Mouse (Mus musculus): ENCODE measurements around the gene Tnrc18. TPM values are rescaled to one million over a fixed set of nuclear protein-coding genes. Genes with fewer than 3 reads are reported as not detected.

Tnrc18 gene
- total RNA-seq (2012; rRNA removed) (5.2 and 5.4 TPM in 2 replicates), total RNA-seq (2014; rRNA removed) (0.71 and 0.80 TPM in 2 replicates), polyA plus RNA-seq (2012; ENCODE audit: insufficient read length, low read depth) (7.7 and 8.0 TPM in 2 replicates)

DNA sequence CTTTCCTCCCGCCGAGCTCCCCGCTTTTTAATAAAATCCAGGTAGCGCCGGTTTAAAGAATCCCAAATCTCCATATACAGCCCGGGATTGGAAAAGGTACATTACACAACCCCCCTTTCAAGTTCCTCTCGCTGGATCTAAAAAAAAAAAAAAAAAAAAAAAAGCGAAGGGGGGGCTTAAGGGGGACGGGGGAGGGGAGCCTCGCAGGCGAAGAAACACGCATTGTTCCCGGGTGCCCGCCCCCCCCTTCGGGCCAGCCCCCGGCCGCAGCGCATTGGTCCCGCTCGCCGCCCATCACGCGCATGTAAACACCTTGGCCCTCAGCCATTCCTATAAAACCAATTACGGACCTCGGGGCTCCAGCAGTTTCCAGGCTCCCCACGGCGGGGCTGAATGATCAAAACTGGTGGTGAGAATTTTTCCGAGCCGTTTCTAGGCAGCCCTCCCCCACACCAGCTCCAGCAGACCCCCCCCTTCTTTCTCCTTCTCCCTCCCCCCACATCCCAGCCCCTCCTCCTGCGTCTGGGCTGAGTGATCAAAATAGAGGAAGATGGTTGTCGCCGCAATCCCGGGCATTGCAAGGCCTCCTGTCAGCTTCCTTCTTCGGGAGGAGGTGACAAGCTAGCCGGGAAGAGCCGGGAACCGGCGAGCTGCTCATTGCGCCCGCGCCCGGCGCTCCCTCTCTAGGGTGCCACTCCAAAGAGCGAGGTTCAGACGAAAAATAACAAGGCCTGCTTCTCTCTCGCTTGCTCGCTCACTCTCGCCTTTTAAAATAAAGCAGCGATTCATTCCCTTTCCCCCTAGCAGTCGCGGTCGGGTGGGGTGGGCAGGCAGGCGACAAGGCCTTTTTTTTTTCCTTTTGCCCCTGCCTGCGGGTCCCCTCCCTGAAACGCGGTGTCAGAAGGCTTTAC, at the start of gene Tnrc18:
Tnrc18 (minus strand) TSS at position 139 of the 911 bp plus-strand sequence.
- in situ Hi-C loops (cut with MboI; ENCODE audit: low pct_ligation_motif_present, low pct_unique_long_range_greater_than_20kb, low sequenced_read_pairs) (loop anchor here (10.0 kb wide), 1 partner anchor 53 kb away; no protein-coding TSS in a partner anchor), dilution Hi-C loops (cut with MboI; ENCODE audit: extremely low pct_ligation_motif_present, extremely low pct_unique_long_range_greater_than_20kb, low sequenced_read_pairs) (no loop called here)
- TF ChIP-seq UBTF (IDR thresholded peaks at IDR 0.05; ENCODE audit: low read depth, low read length) = no peak
- peak; percentile 69 for TF ChIP-seq MAZ (IDR thresholded peaks at IDR 0.05; ENCODE audit: low read depth, low read length)
- TF ChIP-seq SIN3A (IDR thresholded peaks at IDR 0.05; ENCODE audit: low read length) = 0 out of 2 replicates have a peak, but pooled peaks have one; percentile 0
- peak; percentile 98 for TF ChIP-seq ZNF384 (IDR thresholded peaks at IDR 0.05; ENCODE audit: low read depth, low read length)
- TF ChIP-seq CHD2 (IDR thresholded peaks at IDR 0.05; ENCODE audit: low read length) = peak; percentile 76; the same call in 1 of the 2 replicates
- peaks cover 74% of the 10 kb centered on the region for H3K27me3 ChIP-seq (replicated peaks)
- H3K79me2 ChIP-seq (replicated peaks; ENCODE audit: control insufficient read depth, extremely low read depth, insufficient read depth, poor library complexity, severe bottlenecking) = no peaks in the 10 kb centered on the region
- H3K9ac ChIP-seq (ENCODE audit: insufficient read depth, low read depth) = peak within 1 kb of the TSS; percentile 54
- no peaks in the 10 kb centered on the region for H3K36me3 ChIP-seq (replicated peaks in 1 of 2; ENCODE audit: control insufficient read depth in 1 of 2, insufficient read depth in 1 of 2, low read length in 1 of 2)
- H3K27ac ChIP-seq (ENCODE audit: insufficient read depth, low read depth) = peak within 1 kb of the TSS; percentile 37; the same call in 1 of the 2 replicates
- H3K4me3 ChIP-seq (replicated peaks in 1 of 3; ENCODE audit: low read depth in 2 of 3, low read length in 2 of 3, poor library complexity in 1 of 3) = peak within 1 kb of the TSS; percentile 57 to 78 (median 63)
- H3K9me3 ChIP-seq (replicated peaks; ENCODE audit: low read length) = peaks cover 19% of the 10 kb centered on the region
- peak; percentile 82 for DNase-seq (ENCODE audit: extremely low read depth)
- peak within 1 kb of the TSS; percentile 65; the same call in 1 of the 2 replicates for H3K4me2 ChIP-seq (ENCODE audit: insufficient read depth, low read depth, poor library complexity, severe bottlenecking)
- H3K4me1 ChIP-seq (ENCODE audit: control insufficient read depth in 1 of 2, insufficient read depth in 2 of 2) = no peaks in the 10 kb centered on the region; a peak in 1 of 4 replicates

DNA sequence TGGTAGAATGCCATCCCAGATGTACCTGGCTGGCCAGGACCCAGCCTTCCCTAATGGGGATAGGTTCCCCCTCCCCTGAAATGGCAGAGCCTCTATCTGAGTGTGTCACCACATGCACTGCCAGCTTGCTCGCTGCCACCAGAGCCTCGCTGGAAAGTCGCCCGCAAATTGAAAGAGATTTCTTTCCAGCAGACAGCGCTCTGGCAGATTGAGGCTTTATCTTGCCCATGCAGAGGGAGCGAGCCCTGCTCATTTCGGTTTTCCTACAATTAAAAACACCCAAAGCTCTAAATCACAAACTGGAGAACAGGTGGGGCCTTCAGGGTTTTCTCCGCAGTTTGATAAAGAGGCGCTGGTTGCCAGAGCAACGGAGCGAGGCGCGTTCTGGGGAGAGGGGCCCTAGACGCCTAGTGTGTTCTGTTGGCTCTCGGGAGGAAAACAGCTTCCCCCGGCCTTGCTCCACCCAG, 40.3 kb upstream of the Tnrc18 start:
- no peak for TF ChIP-seq TCF12 (IDR thresholded peaks at IDR 0.05; ENCODE audit: low read depth, low read length)
- TF ChIP-seq MAFK (IDR thresholded peaks at IDR 0.05; ENCODE audit: insufficient replicate concordance, low read length) = no peak
- no peak for TF ChIP-seq RAD21 (IDR thresholded peaks at IDR 0.05; ENCODE audit: low read depth, low read length)
- TF ChIP-seq CTCF (conservative IDR thresholded peaks at IDR 0.05 in 1 of 2, IDR thresholded peaks at IDR 0.05 in 1 of 2; ENCODE audit: low read depth in 2 of 2, low read length in 2 of 2) = no peak
- no peak for TF ChIP-seq MEF2A (IDR thresholded peaks at IDR 0.05; ENCODE audit: borderline replicate concordance, low read depth, low read length)
- TF ChIP-seq MYC (IDR thresholded peaks at IDR 0.05; ENCODE audit: low read depth, low read length) = no peak
- no peak for TF ChIP-seq KAT2A (IDR thresholded peaks at IDR 0.05; ENCODE audit: insufficient replicate concordance, low read length)
- TF ChIP-seq POLR2AphosphoS2 (IDR thresholded peaks at IDR 0.05; ENCODE audit: low read depth, low read length) = no peak
- TF ChIP-seq CHD1 (IDR thresholded peaks at IDR 0.05; ENCODE audit: low read depth, low read length) = no peak
- no peak for TF ChIP-seq MXI1 (IDR thresholded peaks at IDR 0.05; ENCODE audit: low read depth, low read length)
- TF ChIP-seq ZKSCAN1 (IDR thresholded peaks at IDR 0.05; ENCODE audit: borderline replicate concordance, low read depth, low read length) = no peak
- no peak for TF ChIP-seq IRF4 (IDR thresholded peaks at IDR 0.05; ENCODE audit: low read depth, low read length)
- no peak for TF ChIP-seq ZNF384 (IDR thresholded peaks at IDR 0.05; ENCODE audit: low read depth, low read length)
- TF ChIP-seq JUN (IDR thresholded peaks at IDR 0.05; ENCODE audit: insufficient read depth, low read depth, low read length) = no peak
- no peak for TF ChIP-seq POLR2A (IDR thresholded peaks at IDR 0.05; ENCODE audit: low read depth, low read length)
- no peak for DNase-seq (ENCODE audit: extremely low read depth)
- in situ Hi-C loops (cut with MboI; ENCODE audit: low pct_ligation_motif_present, low pct_unique_long_range_greater_than_20kb, low sequenced_read_pairs) (loop anchor here (25.0 kb wide), 1 partner anchor 345 kb away; no protein-coding TSS in a partner anchor), dilution Hi-C loops (cut with MboI; ENCODE audit: extremely low pct_ligation_motif_present, extremely low pct_unique_long_range_greater_than_20kb, low sequenced_read_pairs) (no loop called here)
- H3K4me1 ChIP-seq (ENCODE audit: control insufficient read depth in 1 of 2, insufficient read depth in 2 of 2) = no peaks in the 10 kb centered on the region
- H3K4me3 ChIP-seq (replicated peaks in 1 of 3; ENCODE audit: low read depth in 2 of 3, low read length in 2 of 3, poor library complexity in 1 of 3) = no peak overlapping the region
- H3K27me3 ChIP-seq (replicated peaks) = no peaks in the 10 kb centered on the region
- H3K79me2 ChIP-seq (replicated peaks; ENCODE audit: control insufficient read depth, extremely low read depth, insufficient read depth, poor library complexity, severe bottlenecking) = no peaks in the 10 kb centered on the region
- H3K4me2 ChIP-seq (ENCODE audit: insufficient read depth, low read depth, poor library complexity, severe bottlenecking) = no peak overlapping the region
- H3K27ac ChIP-seq (ENCODE audit: insufficient read depth, low read depth) = no peak overlapping the region
- peaks cover 6% of the 10 kb centered on the region for H3K9me3 ChIP-seq (replicated peaks; ENCODE audit: low read length)
- no peak overlapping the region for H3K9ac ChIP-seq (ENCODE audit: insufficient read depth, low read depth)
- H3K36me3 ChIP-seq (replicated peaks in 1 of 2; ENCODE audit: control insufficient read depth in 1 of 2, insufficient read depth in 1 of 2, low read length in 1 of 2) = no peaks in the 10 kb centered on the region

Data from CH12.LX (cell line).